Mouse (Mus musculus): Measurements from ENCODE around the gene Ahr.
A peak's percentile ranks its signal among the peaks of the same experiment; 100 is the strongest.

Gene Ahr

DNA sequence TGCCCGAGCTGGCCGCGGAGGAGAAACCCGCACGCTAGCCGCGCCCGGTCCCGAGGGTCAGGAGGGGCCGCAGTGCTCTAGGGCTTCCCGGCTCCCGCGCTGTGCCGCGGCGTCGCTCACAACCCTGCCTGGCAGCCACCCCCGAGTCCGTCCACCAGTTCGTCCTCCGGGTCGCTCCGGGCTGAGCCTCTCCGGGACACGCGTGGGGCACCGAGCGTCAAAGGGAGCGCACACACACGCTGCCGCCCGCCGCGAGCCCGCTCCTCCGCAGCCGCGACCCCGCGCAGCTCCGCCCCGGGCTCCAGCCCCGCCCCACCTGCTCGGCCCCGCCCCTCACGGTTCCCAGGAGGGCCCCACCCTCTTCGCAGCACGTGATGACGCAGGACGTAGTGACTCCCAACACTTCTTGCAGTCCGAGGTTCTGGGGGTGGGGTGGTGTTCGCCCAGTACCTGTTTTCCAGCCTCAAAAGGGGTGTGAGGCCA is at the start of gene Ahr:
TSS of gene Ahr (minus strand) at position 285 of the 483 bp plus-strand sequence.
- peak; percentile 85 for DNase-seq

DNA sequence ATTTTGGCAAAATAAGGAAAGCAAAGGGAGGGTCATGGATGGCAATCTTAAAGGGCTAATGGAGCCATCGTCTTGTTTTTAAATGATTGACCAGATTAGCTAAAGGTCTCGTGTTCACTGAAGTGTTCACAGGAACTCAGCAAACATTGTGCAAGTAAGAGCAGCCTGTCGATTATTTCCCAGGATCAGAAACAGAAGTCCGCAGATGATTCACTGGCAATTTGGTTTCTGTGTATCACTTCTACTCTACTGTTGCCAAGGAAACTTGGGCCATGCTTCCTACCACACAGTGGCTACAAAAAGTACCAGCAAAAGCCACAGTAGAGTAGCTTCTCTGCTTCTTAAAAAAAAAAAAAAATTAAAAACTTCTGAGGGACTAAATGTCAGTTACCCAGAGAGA is 44.0 kb upstream of the Ahr start:
- DNase-seq, result peak; percentile 47

DNA sequence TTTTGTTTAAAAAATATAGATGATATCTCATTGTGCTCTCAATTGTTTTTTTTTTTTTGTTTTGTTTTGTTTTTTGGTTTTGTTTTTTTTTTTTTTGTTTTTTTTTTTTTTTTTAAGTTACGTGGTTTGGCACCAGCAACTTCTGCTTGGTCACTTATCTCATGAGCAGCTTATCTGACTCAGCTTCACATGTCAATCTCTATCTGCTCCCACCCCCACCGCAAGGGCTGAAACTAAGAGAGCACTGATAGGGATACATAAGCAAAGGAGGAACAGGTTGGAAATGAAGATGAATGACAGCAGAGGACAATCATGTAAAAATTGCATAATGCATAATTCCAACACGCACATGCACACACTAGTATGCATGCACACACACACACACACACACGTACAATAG is 41.3 kb upstream of the Ahr start:
- no peak for DNase-seq

DNA sequence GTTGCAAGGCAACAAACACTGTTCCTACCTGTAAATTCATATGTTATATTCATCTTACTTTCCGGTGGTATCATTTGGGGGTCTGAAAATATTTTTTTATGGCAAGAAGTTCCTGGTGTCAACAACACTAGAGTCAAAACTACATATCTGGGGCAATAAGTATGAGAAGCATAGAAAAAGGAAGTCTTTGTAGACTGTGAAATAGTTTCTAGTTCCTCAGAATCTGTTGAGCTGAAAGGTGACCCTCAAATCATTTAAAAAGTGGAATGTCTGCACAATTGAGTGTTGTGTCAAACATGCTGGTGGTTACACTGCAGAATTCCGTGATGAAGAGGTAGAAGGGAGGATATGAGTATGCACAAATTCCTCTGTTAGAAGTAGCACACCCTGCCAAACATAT is 38.9 kb upstream of the Ahr start:
- DNase-seq, result no peak

DNA sequence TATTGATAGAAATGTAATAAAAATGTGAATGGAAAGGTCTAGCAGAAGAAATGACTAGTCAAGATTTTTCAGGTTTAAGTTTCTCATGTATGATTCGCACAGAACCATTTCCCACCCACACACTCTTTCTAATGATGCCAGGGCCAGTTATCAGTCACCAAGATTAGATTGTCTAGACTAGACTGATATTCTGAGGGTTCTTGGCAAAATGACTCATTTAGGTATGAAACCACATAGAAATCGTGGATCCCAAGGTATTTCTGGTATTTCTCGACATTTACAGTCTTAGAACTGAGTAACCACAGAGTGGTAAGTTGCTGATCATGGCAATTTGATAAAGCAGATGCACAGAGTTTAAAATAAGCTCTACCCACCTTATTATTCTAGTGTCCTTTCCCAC is 28.0 kb upstream of the Ahr start:
- DNase-seq, result no peak

DNA sequence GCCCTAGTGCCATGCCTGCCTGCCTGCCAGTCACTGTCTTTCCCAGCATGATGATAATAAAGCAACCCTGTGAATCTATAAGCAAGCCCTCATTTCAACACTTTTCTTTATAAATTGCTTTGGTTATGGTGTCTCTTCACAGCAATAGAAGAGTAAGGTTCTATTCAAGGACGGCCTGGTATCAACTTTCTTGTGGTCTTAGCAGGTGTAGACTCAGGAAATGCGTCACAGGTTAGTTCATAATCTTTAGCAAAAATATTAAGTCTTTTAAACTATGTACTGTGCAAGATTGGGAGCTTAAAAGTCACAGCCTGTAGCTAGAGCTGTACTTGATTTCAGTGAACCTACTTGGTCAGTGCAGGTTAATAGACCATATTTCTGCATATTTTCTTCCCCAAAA is 24.0 kb upstream of the Ahr start:
- no peak for DNase-seq

DNA sequence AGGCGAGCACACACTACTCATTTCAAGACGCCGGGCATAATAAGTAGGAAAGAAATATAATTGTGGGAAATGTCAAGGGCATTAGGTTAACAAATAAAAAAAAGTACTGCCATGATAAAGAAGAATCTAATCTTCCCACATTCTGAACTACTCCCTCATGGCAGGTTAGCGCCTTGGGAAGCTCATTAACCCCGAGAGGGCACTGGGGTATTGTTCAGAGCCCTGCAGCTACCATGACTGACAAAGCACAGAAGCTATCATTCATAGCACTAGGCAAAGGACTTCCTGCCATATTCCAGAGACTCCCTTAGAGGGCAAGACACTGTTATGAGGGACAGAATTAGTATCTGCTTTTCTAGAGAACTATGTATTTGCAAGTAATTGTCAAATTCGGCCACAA is 21.1 kb upstream of the Ahr start:
- no peak for DNase-seq

DNA sequence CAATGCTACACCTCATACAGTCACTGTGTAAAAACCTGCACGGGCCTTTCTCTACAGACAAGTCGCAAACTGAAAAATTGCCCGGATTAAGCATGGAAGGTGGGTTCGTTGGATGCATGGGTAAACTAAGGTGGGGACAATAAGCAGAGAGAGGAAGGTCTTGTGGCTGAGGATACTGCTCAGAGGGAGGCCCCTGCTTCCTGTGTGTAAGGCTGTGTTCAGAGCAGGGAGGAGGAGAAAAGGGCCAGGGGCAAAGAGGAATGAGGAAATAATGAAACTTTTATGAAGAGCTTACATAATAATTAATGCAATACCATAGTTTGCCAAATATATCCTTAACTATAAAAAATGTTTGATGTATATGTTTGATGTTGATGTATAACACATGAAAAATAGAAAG is 19.5 kb upstream of the Ahr start:
- DNase-seq, result no peak

DNA sequence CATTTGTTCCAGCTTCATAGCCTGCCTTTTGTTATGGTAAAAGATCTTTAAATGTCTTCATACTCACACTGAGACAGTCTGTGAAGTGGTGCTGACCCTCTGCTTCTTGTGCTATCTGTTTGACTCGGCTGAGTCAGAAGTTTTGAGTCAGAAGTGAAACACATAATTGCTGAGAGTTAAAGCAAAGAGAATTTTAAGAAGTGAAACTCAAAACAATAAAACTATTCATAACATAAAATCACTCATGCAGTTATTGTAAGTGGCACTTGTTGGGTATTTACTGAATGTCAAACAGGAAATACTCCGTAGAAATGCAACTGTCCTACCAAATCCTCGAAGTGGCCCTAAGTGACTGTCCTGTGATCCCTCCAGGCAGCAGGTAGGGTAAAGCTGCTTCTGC is 18.3 kb upstream of the Ahr start:
- no peak for DNase-seq

DNA sequence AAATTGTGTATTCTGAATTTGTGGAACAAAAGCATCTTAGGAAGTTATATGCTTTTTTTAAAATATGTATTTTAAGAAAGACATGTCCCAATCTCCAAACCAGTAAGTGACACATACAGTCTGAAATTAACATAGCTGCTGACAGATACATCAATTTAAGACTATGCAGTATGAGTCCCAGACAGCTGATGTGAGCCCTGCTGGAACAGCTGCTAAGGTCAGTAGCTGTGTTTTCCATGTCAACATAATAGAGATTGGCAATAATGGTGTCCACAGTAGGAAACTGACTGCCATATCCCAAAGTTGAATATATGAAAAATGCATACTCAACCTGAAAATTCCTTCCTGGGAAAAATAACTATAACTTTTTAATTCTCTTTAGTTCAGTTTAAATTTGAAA is 15.5 kb upstream of the Ahr start:
- no peak for DNase-seq

DNA sequence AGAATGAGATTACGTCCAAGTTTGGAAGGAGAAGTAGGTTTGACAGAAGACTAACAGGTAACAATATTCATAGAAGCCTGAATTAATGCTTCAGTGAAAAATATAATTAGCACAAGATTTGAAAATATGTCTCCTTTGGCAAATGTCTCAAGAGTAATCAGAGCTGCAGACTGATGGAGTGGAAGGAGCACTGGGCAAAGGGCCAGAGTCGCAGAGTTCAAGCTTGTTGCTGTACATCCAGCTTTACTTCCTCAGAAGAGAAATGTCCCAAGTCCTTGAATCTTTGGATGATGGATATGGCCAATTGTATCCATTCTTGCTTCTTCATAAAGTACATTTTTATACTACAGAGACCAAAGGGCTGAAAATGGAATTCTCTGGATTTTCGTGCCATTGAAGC is 8.0 kb upstream of the Ahr start:
- DNase-seq, result no peak

DNA sequence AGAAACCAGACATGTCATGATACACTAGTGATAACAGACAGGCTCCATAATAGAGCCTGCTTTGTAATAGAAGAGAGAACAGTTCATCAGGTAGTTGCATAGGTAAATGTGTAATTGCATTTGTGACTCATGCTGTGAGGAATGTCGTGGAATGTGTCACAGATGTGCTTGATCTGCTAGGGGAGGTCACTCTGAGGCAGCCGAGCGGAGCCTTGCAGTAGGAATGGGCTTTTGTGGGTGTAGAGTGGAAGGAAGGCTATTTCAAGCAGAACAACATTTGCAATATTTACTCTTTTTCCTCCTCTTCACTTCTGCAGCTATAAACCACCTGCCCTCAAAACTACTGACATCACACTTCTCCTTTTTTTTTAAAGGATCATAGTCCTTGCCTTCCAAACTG is 4.0 kb upstream of the Ahr start:
- no peak for DNase-seq

DNA sequence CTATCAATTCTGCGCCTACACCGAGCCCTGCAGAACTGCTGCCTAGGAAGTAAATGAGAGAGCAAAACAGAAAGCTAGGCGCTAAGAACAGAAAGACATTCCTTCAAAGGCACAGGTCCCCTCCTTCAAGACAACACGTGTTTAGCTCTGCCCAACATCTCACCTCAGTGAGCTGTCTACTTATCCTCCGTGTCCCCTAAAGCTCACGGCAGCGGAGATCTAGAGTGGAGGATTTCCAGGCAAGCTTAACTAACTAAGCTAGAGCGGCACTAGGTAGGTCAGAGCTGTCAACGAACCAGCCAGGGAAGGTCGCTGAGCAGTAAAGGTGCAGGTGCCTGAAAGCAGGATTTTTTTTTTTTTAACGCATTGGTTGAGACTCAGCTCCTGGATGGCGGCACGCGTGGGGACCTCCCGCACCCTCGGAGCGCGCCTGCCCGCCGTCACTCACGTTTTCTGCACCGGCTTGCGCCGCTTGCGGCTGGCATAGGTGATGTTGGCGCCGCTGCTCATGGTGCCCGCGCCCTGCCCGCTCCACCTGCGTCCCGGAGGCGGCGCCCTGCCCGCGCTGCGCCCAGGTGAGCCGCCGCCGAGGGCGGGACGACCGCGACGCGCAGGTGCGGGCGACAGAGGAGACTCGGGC is 604 bp downstream of the Ahr start:
- peak; percentile 19 for DNase-seq

DNA sequence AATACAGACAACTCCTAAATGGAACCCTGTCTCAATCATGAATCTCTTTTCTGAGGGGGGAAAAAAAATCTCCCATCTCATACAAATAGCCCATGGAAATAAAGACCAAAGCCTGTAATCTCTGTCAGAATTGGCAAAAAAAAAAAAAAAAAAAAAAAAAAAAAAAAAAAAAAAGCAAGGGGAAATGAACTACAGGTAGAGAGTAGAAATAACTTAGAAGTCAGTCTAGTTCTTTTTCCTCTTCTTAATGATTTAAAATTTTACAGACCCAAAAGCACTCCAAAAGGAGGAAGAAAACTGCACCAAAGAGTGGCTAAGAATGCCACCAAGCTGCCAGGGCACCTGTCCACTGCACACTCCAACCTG is 1.1 kb downstream of the Ahr start:
- DNase-seq, result no peak

DNA sequence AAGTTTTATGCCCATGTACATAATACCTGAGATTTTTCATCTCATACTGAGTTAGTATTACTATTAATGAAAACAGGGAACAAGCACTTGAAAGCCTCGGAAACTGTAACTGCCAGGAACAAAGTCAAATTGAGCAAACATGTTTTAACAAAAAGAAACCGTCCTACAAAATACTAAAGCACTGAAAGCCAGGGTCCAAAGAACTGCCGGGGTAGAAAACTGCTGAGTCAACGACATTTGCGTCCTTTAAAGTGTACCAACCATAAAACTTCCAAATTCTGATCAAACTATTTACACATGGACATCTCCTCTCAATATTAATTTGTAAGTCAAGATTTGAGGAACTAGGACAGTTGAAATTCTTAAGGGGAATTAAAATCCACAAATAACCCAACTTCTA is 1.7 kb downstream of the Ahr start:
- no peak for DNase-seq

DNA sequence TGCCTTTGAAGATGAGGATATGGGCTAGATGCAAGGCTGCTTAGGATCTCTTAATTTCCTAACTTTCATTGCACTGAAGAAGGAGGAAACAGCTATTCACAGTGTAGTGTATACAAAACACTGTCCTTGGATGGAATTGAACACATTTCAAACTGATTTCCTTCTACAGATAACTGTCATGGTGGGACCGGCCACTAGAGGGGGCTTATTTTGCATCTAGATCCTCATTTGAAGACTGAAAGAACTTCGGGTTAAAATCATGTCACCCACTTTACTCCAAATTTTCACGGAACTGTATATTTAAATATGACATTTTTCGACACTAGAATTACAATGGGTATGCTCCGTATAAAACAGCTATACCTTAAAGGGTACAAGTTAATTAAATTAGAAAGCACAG is 2.7 kb downstream of the Ahr start:
- DNase-seq, result peak; percentile 58

DNA sequence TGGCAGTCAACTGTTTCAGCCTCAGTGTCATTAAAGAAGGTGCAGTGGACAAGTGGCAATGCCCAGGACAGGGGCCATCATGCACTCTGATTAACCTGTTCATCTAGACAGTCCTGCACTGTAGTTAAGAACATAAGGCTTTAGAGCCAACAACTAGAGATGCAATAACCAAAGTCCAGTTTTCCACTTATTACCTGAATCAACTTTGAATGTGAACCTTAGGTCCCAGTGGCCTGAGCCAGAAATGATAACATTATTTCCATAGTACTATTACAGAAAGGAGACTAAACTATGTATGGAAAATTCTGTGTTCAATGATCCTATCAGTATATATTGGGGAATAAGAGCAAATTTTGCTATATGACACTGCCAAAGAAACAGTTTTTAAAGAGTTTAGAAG is 4.3 kb downstream of the Ahr start:
- no peak for DNase-seq

DNA sequence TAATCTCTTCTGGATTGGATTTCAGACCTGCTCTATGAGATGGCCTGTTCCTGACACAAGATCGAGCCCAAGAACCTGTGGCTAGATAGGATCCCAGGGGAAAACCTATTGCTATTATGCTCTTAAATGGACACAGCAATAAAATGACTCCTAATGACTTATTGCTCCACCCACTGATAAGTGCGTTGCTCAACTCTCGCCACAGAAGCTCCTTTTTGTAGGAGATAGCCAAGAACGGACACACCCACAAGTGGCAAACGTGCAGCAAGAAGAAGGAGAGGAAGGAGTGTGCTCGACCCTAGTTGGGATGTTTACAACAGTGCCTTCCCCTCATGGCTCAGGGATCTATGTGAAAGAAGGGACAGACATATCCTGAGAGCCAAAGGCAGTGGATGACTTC is 7.4 kb downstream of the Ahr start:
- DNase-seq, result no peak

DNA sequence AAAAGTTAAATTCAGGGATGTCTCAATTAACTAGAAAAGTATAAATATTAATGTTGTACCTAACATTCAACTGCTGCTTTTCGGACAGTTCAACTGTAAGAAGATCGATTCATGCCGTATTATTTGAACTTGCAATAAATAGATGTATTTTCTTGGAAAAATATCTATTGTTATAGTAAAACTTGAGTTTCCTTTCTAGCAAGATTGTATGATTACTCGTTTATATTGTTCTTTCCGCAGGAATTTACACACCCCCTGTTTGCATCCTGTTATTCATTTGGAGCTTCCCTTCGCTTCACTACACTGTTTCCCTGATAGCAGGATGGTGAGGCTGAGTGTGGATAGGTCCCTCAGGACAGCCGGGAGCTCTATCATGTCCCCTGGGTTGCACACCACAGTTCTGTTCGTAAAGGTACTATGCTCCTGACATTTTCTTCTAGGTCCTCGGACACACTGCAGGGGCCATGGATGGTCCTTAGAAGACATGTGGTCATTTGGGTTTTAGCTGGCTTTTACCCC is 12.2 kb downstream of the Ahr start:
- DNase-seq, result no peak

DNA sequence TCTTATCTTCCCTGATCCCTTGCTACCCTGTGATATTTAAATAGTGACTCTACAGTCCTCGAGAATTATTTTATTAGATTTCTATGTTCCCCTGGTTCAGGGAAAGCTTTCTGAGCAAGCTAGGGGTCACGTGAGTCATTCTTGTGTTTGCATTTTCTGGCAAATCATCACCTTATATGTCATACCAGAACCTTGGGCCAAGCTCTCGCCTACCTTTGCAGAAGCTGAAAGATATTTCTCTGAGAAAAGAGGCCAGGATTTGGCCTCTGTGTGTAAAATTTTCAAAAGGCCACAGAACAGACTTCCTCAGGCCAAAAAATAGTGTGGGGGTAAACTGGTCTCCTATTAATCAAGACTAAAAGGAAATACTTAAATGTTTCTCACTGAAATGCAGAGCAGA is 19.2 kb downstream of the Ahr start:
- no peak for DNase-seq

DNA sequence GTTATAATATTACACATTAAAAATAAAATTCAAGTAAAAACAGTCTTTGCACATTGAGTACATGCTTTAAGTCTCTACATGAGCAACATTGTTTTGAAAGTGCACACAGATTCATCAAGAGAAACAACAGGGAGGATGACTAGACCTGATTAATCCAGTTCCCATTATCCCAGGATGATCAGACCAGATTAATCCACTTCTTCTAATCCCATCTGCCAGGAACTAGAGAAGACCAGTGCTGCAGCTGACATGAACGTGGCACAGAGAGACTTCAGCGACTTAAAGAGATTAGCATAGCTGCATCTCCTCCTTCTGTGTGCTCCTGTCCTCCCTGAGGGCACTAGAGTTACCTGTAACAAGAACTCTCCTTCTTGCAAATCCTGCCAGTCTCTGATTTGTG is 20.2 kb downstream of the Ahr start:
- DNase-seq, result no peak

DNA sequence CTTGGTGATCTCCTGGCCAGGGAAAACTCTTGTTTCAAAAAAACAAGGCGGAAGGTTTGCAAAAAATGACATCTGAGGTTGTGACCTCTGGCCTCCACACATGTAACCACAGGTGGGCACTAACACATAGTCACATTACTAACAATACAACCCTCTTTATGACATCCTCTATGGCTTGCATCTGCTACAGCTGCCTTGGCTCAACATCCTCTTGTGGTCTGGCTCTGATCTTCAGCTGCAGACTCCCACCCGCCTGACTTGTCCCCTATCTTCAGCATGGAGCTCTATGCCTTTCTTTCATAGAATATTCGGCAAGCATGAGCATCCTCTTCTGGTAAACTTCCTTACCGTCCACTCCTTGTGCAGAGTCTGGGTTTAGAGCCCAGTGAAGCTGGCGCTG is 24.1 kb downstream of the Ahr start:
- DNase-seq, result no peak

DNA sequence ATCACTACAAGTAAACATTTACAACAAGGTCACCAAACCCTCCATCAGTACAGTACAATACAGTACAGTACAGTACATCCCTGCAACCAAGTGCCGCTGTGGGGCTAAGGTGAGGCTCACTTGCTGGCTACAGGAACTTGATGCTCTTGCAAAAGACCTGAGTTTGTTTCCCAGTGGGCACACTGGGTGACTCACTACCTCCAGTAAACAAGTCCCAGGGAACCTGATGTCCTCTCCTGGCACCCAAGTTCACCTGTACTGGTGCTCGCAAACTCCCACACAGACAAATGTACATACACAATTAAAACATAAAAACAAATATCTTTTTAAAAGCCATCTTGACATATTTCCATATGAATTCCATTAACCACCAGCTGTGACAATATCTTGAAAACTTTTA is 28.5 kb downstream of the Ahr start:
- DNase-seq, result no peak

DNA sequence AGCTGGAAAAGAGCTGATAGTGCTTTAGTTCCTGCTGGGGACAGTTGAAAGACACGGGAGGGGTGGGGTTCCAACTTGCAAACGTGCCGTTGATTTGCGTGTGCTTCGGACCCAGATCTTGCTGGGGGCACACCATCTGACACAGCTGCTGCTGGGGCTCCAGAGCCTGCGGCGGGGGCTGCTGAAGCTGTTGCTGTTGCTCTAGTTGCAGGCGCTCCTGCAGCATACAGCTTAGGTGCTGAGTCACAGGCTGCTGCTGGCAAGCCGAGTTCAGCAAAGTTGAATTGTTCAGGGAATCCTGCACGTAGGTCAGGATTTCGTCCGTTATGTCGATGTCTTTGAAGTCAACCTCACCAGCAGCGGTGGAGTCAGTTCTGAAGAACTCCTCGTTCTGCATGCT is 30.8 kb downstream of the Ahr start:
- DNase-seq, result no peak

DNA sequence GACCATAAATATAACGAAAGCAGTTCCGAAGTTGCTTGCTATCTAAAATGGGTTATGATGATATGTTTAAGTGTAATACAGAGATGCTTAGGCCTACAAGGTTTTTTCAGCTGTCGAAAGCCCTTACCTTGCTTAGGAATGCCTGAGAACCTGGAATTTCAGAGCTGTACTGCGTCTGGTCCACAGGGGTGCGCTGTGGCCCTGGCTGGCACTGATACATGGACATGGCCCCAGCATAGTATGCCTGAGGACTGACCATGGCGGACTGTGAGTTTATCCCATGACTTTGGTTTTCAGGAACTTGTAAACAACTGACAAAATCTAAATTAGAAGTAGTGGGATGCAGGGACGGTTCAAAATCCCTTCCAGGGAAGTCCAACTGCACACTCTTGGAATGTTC is 31.3 kb downstream of the Ahr start:
- no peak for DNase-seq

DNA sequence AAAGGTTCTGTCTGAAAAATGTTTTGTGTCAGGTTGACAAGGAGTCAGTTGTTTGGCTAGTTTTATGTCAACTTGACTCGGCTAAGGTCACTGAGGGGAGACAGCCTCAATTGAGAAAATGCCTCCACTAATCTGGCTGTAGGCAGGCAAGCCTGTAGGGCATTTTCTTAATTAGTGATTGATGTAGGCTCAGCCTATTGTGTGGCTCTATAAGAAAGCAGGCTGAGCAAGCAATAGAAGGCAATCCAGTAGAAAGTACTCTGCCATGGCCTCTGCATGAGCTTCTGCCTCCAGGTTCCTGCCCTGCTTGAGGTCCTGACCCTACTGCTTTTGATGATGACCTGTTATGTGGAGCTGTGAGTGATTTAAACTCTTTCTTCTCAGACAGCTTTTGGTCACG is 33.4 kb downstream of the Ahr start:
- DNase-seq, result no peak

Measured in layer of hippocampus, adult 9-11 months (tissue).